Mouse (Mus musculus): ENCODE measurements at regions not wholly inside any gene's neighbourhood (a gene's known extent, or its start where the extent isn't known, plus 50 kb on each side); places are given as distances from the start of the nearest gene placed in this dataset.

DNA sequence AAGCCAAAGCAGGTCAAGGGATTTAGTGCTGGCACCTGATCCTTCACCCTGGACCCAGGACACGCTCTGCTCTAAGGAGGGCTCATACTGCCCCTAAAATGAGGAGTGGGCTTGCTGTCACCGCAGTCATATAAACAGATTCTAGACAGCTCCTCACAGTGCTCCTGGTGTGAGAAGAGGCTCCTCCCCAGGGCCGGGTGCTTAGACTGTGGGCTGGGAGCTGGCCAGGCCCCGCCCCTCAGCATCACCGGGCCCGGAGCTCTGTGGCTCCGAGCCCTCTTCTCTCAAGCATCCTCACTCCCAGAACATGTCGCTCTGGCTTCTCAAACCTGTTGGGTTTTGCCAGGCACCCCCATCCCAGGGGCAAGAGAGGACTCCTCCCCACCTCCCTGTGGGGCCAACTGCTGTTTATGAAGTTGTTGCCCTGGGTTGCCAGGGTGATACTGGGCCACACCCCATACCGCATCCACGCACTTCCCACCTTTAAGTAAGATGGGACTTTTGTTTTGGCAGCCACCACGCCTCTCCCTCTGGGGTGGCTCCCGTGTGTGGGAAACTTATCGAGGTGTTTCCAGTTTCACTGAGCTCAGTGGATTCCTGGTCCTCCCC is 156.2 kb downstream of the Mn1 start:
- in situ Hi-C loops (cut with MboI; ENCODE audit: low pct_ligation_motif_present, low pct_unique_long_range_greater_than_20kb, low sequenced_read_pairs) = no loop called here
- Histone ChIP-seq H3K9me3 (replicated peaks; ENCODE audit: low read length) (peaks cover 87% of the 10 kb centered on the region), H3K79me2 (replicated peaks; ENCODE audit: control insufficient read depth, extremely low read depth, insufficient read depth, poor library complexity, severe bottlenecking) (no peaks in the 10 kb centered on the region), H3K4me2 (ENCODE audit: insufficient read depth, low read depth, poor library complexity, severe bottlenecking) (no peak overlapping the region), H3K27me3 (replicated peaks) (no peaks in the 10 kb centered on the region), H3K4me3 (replicated peaks in 1 of 3; ENCODE audit: low read depth in 2 of 3, low read length in 2 of 3, poor library complexity in 1 of 3) (no peak overlapping the region), H3K4me1 (ENCODE audit: control insufficient read depth in 1 of 2, insufficient read depth in 2 of 2) (no peaks in the 10 kb centered on the region), H3K9ac (ENCODE audit: insufficient read depth, low read depth) (no peak overlapping the region), H3K27ac (ENCODE audit: insufficient read depth, low read depth) (no peak overlapping the region), H3K36me3 (replicated peaks in 1 of 2; ENCODE audit: control insufficient read depth in 1 of 2, insufficient read depth in 1 of 2, low read length in 1 of 2) (no peaks in the 10 kb centered on the region)
- no peak for TF ChIP-seq NELFE (IDR thresholded peaks at IDR 0.05; ENCODE audit: low read depth, low read length)
- TF ChIP-seq POLR2A (IDR thresholded peaks at IDR 0.05; ENCODE audit: low read depth, low read length) = no peak
- TF ChIP-seq BHLHE40 (IDR thresholded peaks at IDR 0.05; ENCODE audit: low read depth, low read length) = no peak
- TF ChIP-seq EP300 (IDR thresholded peaks at IDR 0.05; ENCODE audit: low read length) = no peak
- no peak for TF ChIP-seq MEF2A (IDR thresholded peaks at IDR 0.05; ENCODE audit: borderline replicate concordance, low read depth, low read length)
- TF ChIP-seq TBP (conservative IDR thresholded peaks at IDR 0.05; ENCODE audit: low read depth, low read length) = no peak
- no peak for TF ChIP-seq JUN (IDR thresholded peaks at IDR 0.05; ENCODE audit: insufficient read depth, low read depth, low read length)
- TF ChIP-seq ZMIZ1 (IDR thresholded peaks at IDR 0.05; ENCODE audit: low read depth, low read length) = no peak
- TF ChIP-seq IRF4 (IDR thresholded peaks at IDR 0.05; ENCODE audit: low read depth, low read length) = no peak
- TF ChIP-seq MYC (IDR thresholded peaks at IDR 0.05; ENCODE audit: low read depth, low read length) = no peak
- no peak for DNase-seq (ENCODE audit: extremely low read depth)
- dilution Hi-C loops (cut with MboI; ENCODE audit: extremely low pct_ligation_motif_present, extremely low pct_unique_long_range_greater_than_20kb, low sequenced_read_pairs) = no loop called here

DNA sequence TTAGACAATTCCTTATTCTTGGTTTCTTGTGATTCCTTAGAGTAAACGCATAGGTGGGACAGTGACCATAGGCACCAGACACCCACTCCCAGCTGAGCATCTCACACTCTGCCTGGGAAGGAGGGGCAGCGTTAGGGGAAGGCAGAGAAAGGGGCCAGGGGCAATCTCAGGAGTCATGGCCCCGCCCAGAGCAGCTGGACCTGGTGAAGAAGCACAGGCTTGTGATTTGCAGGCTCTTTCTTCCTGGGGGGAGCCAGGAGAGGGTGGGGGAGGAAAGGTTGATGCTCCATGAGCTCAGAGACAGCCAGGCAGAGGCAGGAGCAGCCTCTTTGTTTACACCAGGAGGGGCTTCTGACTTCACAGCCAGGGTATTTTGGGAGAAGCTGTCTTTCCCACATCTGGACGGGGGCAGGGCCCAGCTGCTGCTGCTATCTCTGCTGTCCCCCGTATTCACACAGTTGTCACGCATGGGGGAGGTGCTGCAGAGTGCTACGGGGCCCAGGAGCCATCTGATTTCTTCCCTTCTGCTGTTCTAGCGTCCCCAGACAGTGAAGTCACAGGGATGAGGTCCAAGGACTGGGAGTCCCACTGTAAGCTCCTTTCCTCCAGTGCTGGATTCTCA is 157.2 kb downstream of the Mn1 start:
- in situ Hi-C loops (cut with MboI; ENCODE audit: low pct_ligation_motif_present, low pct_unique_long_range_greater_than_20kb, low sequenced_read_pairs) = no loop called here
- no peak overlapping the region for H3K27ac ChIP-seq (ENCODE audit: insufficient read depth, low read depth)
- no peak for DNase-seq (ENCODE audit: extremely low read depth)
- H3K27me3 ChIP-seq (replicated peaks) = no peaks in the 10 kb centered on the region
- H3K4me1 ChIP-seq (ENCODE audit: control insufficient read depth in 1 of 2, insufficient read depth in 2 of 2) = no peaks in the 10 kb centered on the region
- H3K36me3 ChIP-seq (replicated peaks in 1 of 2; ENCODE audit: control insufficient read depth in 1 of 2, insufficient read depth in 1 of 2, low read length in 1 of 2) = no peaks in the 10 kb centered on the region
- no peak overlapping the region for H3K4me3 ChIP-seq (replicated peaks in 1 of 3; ENCODE audit: low read depth in 2 of 3, low read length in 2 of 3, poor library complexity in 1 of 3)
- dilution Hi-C loops (cut with MboI; ENCODE audit: extremely low pct_ligation_motif_present, extremely low pct_unique_long_range_greater_than_20kb, low sequenced_read_pairs) = no loop called here
- H3K9ac ChIP-seq (ENCODE audit: insufficient read depth, low read depth) = no peak overlapping the region
- no peak for TF ChIP-seq ZNF384 (IDR thresholded peaks at IDR 0.05; ENCODE audit: low read depth, low read length)
- TF ChIP-seq MYC (IDR thresholded peaks at IDR 0.05; ENCODE audit: low read depth, low read length) = no peak
- TF ChIP-seq CHD2 (IDR thresholded peaks at IDR 0.05; ENCODE audit: low read length) = no peak
- H3K79me2 ChIP-seq (replicated peaks; ENCODE audit: control insufficient read depth, extremely low read depth, insufficient read depth, poor library complexity, severe bottlenecking) = no peaks in the 10 kb centered on the region
- H3K9me3 ChIP-seq (replicated peaks; ENCODE audit: low read length) = peaks cover 89% of the 10 kb centered on the region
- H3K4me2 ChIP-seq (ENCODE audit: insufficient read depth, low read depth, poor library complexity, severe bottlenecking) = no peak overlapping the region

DNA sequence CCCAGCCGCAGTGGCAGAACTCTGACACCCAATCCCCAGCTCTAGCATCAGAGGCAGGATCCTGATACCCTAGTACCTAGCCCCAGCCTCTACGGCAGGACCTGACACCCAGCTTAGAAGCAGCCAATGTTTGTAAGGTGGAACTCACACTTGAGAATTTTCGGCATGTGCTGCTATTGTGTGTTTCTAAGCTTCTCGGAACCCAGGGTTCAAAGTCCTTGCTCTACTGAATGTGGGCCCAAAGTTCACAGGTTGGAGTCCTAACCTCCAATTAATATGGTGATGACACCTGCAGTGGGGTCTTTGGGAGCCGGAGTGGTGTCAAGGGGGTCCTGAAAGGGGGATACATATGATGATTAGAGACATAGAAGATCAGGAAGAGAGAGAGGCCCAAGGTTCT is 158.2 kb downstream of the Mn1 start:
- H3K9ac ChIP-seq (ENCODE audit: insufficient read depth, low read depth) = no peak overlapping the region

More for the DNA sequence above, 158.2 kb downstream of the Mn1 start:
- Histone ChIP-seq H3K36me3 (replicated peaks in 1 of 2; ENCODE audit: control insufficient read depth in 1 of 2, insufficient read depth in 1 of 2, low read length in 1 of 2) (no peaks in the 10 kb centered on the region), H3K4me1 (ENCODE audit: control insufficient read depth in 1 of 2, insufficient read depth in 2 of 2) (no peaks in the 10 kb centered on the region), H3K4me3 (replicated peaks in 1 of 3; ENCODE audit: low read depth in 2 of 3, low read length in 2 of 3, poor library complexity in 1 of 3) (no peak overlapping the region), H3K27me3 (replicated peaks) (no peaks in the 10 kb centered on the region), H3K79me2 (replicated peaks; ENCODE audit: control insufficient read depth, extremely low read depth, insufficient read depth, poor library complexity, severe bottlenecking) (no peaks in the 10 kb centered on the region), H3K4me2 (ENCODE audit: insufficient read depth, low read depth, poor library complexity, severe bottlenecking) (no peak overlapping the region), H3K27ac (ENCODE audit: insufficient read depth, low read depth) (no peak overlapping the region), H3K9me3 (replicated peaks; ENCODE audit: low read length) (peaks cover 84% of the 10 kb centered on the region)
- in situ Hi-C loops (cut with MboI; ENCODE audit: low pct_ligation_motif_present, low pct_unique_long_range_greater_than_20kb, low sequenced_read_pairs) = no loop called here
- DNase-seq (ENCODE audit: extremely low read depth) = no peak
- dilution Hi-C loops (cut with MboI; ENCODE audit: extremely low pct_ligation_motif_present, extremely low pct_unique_long_range_greater_than_20kb, low sequenced_read_pairs) = no loop called here
- TF ChIP-seq KAT2A (IDR thresholded peaks at IDR 0.05; ENCODE audit: insufficient replicate concordance, low read length) = no peak
- TF ChIP-seq UBTF (IDR thresholded peaks at IDR 0.05; ENCODE audit: low read depth, low read length) = no peak
- no peak for TF ChIP-seq IRF4 (IDR thresholded peaks at IDR 0.05; ENCODE audit: low read depth, low read length)
- TF ChIP-seq NRF1 (IDR thresholded peaks at IDR 0.05; ENCODE audit: low read depth, low read length) = no peak
- no peak for TF ChIP-seq MEF2A (IDR thresholded peaks at IDR 0.05; ENCODE audit: borderline replicate concordance, low read depth, low read length)
- TF ChIP-seq JUND (conservative IDR thresholded peaks at IDR 0.05; ENCODE audit: low read depth, low read length) = no peak
- TF ChIP-seq MAX (IDR thresholded peaks at IDR 0.05; ENCODE audit: low read length) = no peak
- no peak for TF ChIP-seq SIN3A (IDR thresholded peaks at IDR 0.05; ENCODE audit: low read length)
- no peak for TF ChIP-seq PAX5 (IDR thresholded peaks at IDR 0.05; ENCODE audit: low read length)
- no peak for TF ChIP-seq SMC3 (IDR thresholded peaks at IDR 0.05; ENCODE audit: low read depth, low read length)
- no peak for TF ChIP-seq NELFE (IDR thresholded peaks at IDR 0.05; ENCODE audit: low read depth, low read length)
- TF ChIP-seq CHD2 (IDR thresholded peaks at IDR 0.05; ENCODE audit: low read length) = no peak
- TF ChIP-seq BHLHE40 (IDR thresholded peaks at IDR 0.05; ENCODE audit: low read depth, low read length) = no peak
- no peak for TF ChIP-seq ZKSCAN1 (IDR thresholded peaks at IDR 0.05; ENCODE audit: borderline replicate concordance, low read depth, low read length)
- TF ChIP-seq RAD21 (IDR thresholded peaks at IDR 0.05; ENCODE audit: low read depth, low read length) = no peak
- TF ChIP-seq E2F4 (IDR thresholded peaks at IDR 0.05; ENCODE audit: insufficient replicate concordance, low read depth, low read length) = no peak
- no peak for TF ChIP-seq GABPA (IDR thresholded peaks at IDR 0.05; ENCODE audit: insufficient replicate concordance, low read depth, low read length)
- no peak for TF ChIP-seq POLR2A (IDR thresholded peaks at IDR 0.05; ENCODE audit: low read depth, low read length)

Measured in CH12.LX (cell line).